Mouse (Mus musculus) MEL (cell line): ENCODE data around the gene Akap13. TPM values are rescaled to one million over a fixed set of nuclear protein-coding genes. Genes with fewer than 3 reads are reported as not detected.
A peak's percentile ranks its signal among the peaks of the same experiment; 100 is the strongest.

Experiments
- DNase-seq: peaks from one replicate; pipeline ENCODE4 v3.0.0; 2011; ENCODE audit warnings: low read depth, low spot score
- H3K27ac ChIP-seq: 2 replicates; pipeline ENCODE4 v1.5.1; 2012; ENCODE audit warnings: low read depth, mild to moderate bottlenecking, control low read depth, low read length, moderate library complexity; ENCODE audit not compliant: control insufficient read depth
- H3K27me3 ChIP-seq, 2 experiments: fragments of 150-350 bp in 1 of 2; sonication (generic) in 1 of 2; 2 replicates each; pipeline ENCODE4 v1.6.1; 2012; ENCODE audit warnings: low read length in 2 of 2, mild to moderate bottlenecking in 2 of 2, improper control_type of control experiment in 1 of 2, moderate library complexity in 1 of 2; ENCODE audit not compliant: insufficient read depth in 2 of 2, control insufficient read depth in 1 of 2
- H3K36me3 ChIP-seq, 2 experiments: 2 replicates each; pipeline ENCODE4 v1.6.1; 2012 to 2014; ENCODE audit warnings: low read length in 2 of 2, improper control_type of control experiment in 1 of 2, inconsistent platforms in 1 of 2, mild to moderate bottlenecking in 1 of 2; ENCODE audit not compliant: insufficient read depth in 2 of 2, control insufficient read depth in 1 of 2
- H3K4me1 ChIP-seq, 2 experiments: fragments of 150-350 bp in 1 of 2; sonication (generic) in 1 of 2; 2 replicates each; pipeline ENCODE4 v1.6.1; 2012; ENCODE audit warnings: low read length in 2 of 2, improper control_type of control experiment in 1 of 2, mild to moderate bottlenecking in 1 of 2; ENCODE audit not compliant: insufficient read depth in 2 of 2, control insufficient read depth in 1 of 2
- H3K4me3 ChIP-seq, 2 experiments: fragments of 150-350 bp in 1 of 2; sonication (generic) in 1 of 2; 2 replicates each; pipeline ENCODE4 v1.5.1; 2012; ENCODE audit warnings: low read depth in 2 of 2, low read length in 2 of 2, mild to moderate bottlenecking in 2 of 2, moderate library complexity in 2 of 2, control low read depth in 1 of 2, improper control_type of control experiment in 1 of 2; ENCODE audit not compliant: control insufficient read depth in 1 of 2, insufficient read depth in 1 of 2
- H3K79me2 ChIP-seq: 2 replicates; pipeline ENCODE4 v1.6.1; 2012; ENCODE audit warnings: mild to moderate bottlenecking, low read length, moderate library complexity; ENCODE audit not compliant: control insufficient read depth, poor library complexity, insufficient read depth
- H3K9ac ChIP-seq: 2 replicates; pipeline ENCODE4 v1.6.1; 2012; ENCODE audit warnings: low read depth, mild to moderate bottlenecking, control low read depth, low read length, moderate library complexity; ENCODE audit not compliant: control insufficient read depth, poor library complexity, severe bottlenecking
- H3K9me3 ChIP-seq: fragments of 150-350 bp; sonication (generic); replicated peaks from 2 replicates; pipeline ENCODE4 v1.6.1; 2012; ENCODE audit warnings: mild to moderate bottlenecking, low read length, improper control_type of control experiment, moderate library complexity; ENCODE audit not compliant: insufficient read depth
- BHLHE40 ChIP-seq: IDR thresholded peaks from 2 replicates; pipeline ENCODE4 v1.6.1; 2012; ENCODE audit warnings: low read depth, mild to moderate bottlenecking, inconsistent platforms, low read length, improper control_type of control experiment, borderline replicate concordance
- CHD1 ChIP-seq: IDR thresholded peaks from 2 replicates; pipeline ENCODE4 v1.6.1; 2012; ENCODE audit warnings: low read depth, mild to moderate bottlenecking, inconsistent platforms, low read length, improper control_type of control experiment
- CHD2 ChIP-seq: IDR thresholded peaks from 2 replicates; pipeline ENCODE4 v1.6.1; 2011; ENCODE audit warnings: low read length, improper control_type of control experiment
- CTCF ChIP-seq, 3 experiments: IDR thresholded peaks in 2 of 3; conservative IDR thresholded peaks in 1 of 3; 2 replicates each; pipeline ENCODE4 v1.5.1; 2011 to 2012; ENCODE audit warnings: low read length in 3 of 3, low read depth in 2 of 3, mild to moderate bottlenecking in 2 of 3, improper control_type of control experiment in 1 of 3, inconsistent platforms in 1 of 3, mixed read lengths in 1 of 3, moderate library complexity in 1 of 3; ENCODE audit not compliant: control insufficient read depth in 1 of 3, insufficient read depth in 1 of 3, poor library complexity in 1 of 3, severe bottlenecking in 1 of 3
- ELF1 ChIP-seq: IDR thresholded peaks from 2 replicates; pipeline ENCODE4 v1.6.1; 2014; ENCODE audit warnings: low read depth, mild to moderate bottlenecking, inconsistent platforms, low read length, improper control_type of control experiment, moderate library complexity
- ETS1 ChIP-seq: IDR thresholded peaks from 2 replicates; pipeline ENCODE4 v1.6.1; 2012; ENCODE audit warnings: low read depth, mild to moderate bottlenecking, inconsistent platforms, low read length, improper control_type of control experiment, moderate library complexity
- GABPA ChIP-seq: IDR thresholded peaks from 2 replicates; pipeline ENCODE4 v1.6.1; 2012; ENCODE audit warnings: low read depth, mild to moderate bottlenecking, inconsistent platforms, low read length, improper control_type of control experiment, moderate library complexity
- GATA1 ChIP-seq: IDR thresholded peaks from 2 replicates; pipeline ENCODE4 v1.6.1; 2011; ENCODE audit warnings: low read depth, low read length, improper control_type of control experiment
- KAT2A ChIP-seq: conservative IDR thresholded peaks from 2 replicates; pipeline ENCODE4 v1.6.1; 2012; ENCODE audit warnings: low read depth, low read length, improper control_type of control experiment, inconsistent platforms
- MAFK ChIP-seq: IDR thresholded peaks from 2 replicates; pipeline ENCODE4 v1.6.1; 2011; ENCODE audit warnings: low read depth, mild to moderate bottlenecking, low read length, improper control_type of control experiment, borderline replicate concordance
- MAX ChIP-seq: IDR thresholded peaks from 2 replicates; pipeline ENCODE4 v1.6.1; 2011; ENCODE audit warnings: low read length, improper control_type of control experiment
- MEF2A ChIP-seq: IDR thresholded peaks from 2 replicates; pipeline ENCODE4 v1.6.1; 2014; ENCODE audit warnings: low read depth, mild to moderate bottlenecking, inconsistent platforms, low read length, improper control_type of control experiment; ENCODE audit not compliant: poor library complexity, insufficient replicate concordance, severe bottlenecking; ENCODE audit errors: extremely low read depth
- MXI1 ChIP-seq: IDR thresholded peaks from 2 replicates; pipeline ENCODE4 v1.6.1; 2011; ENCODE audit warnings: mild to moderate bottlenecking, low read depth, low read length, improper control_type of control experiment
- MYB ChIP-seq: IDR thresholded peaks from 2 replicates; pipeline ENCODE4 v1.6.1; 2011; ENCODE audit warnings: mild to moderate bottlenecking, low read depth, low read length, improper control_type of control experiment
- NRF1 ChIP-seq: IDR thresholded peaks from 2 replicates; pipeline ENCODE4 v1.6.1; 2014; ENCODE audit warnings: low read depth, mild to moderate bottlenecking, inconsistent platforms, low read length, improper control_type of control experiment, moderate library complexity; ENCODE audit not compliant: poor library complexity, insufficient read depth, severe bottlenecking
- POLR2A ChIP-seq, 2 experiments: IDR thresholded peaks; 2 replicates each; pipeline ENCODE4 v1.6.1; 2011 to 2012; ENCODE audit warnings: low read length in 2 of 2, mild to moderate bottlenecking in 2 of 2, control low read depth in 1 of 2, improper control_type of control experiment in 1 of 2, low read depth in 1 of 2, moderate library complexity in 1 of 2; ENCODE audit not compliant: control insufficient read depth in 1 of 2, insufficient read depth in 1 of 2, poor library complexity in 1 of 2
- POLR2AphosphoS2 ChIP-seq: IDR thresholded peaks from 2 replicates; pipeline ENCODE4 v1.6.1; 2011; ENCODE audit warnings: low read length, improper control_type of control experiment
- RAD21 ChIP-seq: IDR thresholded peaks from 2 replicates; pipeline ENCODE4 v1.6.1; 2011; ENCODE audit warnings: mild to moderate bottlenecking, low read depth, low read length, improper control_type of control experiment
- SIN3A ChIP-seq: IDR thresholded peaks from 2 replicates; pipeline ENCODE4 v1.6.1; 2012; ENCODE audit warnings: low read length, improper control_type of control experiment, inconsistent platforms
- SMC3 ChIP-seq: IDR thresholded peaks from 2 replicates; pipeline ENCODE4 v1.6.1; 2011; ENCODE audit warnings: low read depth, low read length, improper control_type of control experiment
- USF1 ChIP-seq: IDR thresholded peaks from 2 replicates; pipeline ENCODE4 v1.6.1; 2014; ENCODE audit warnings: low read depth, mild to moderate bottlenecking, inconsistent platforms, low read length, improper control_type of control experiment, moderate library complexity
- USF2 ChIP-seq, 2 experiments: IDR thresholded peaks; 2 replicates each; pipeline ENCODE4 v1.6.1; 2011 to 2012; ENCODE audit warnings: improper control_type of control experiment in 2 of 2, low read length in 2 of 2, borderline replicate concordance in 1 of 2, inconsistent platforms in 1 of 2, low read depth in 1 of 2, mild to moderate bottlenecking in 1 of 2; ENCODE audit not compliant: insufficient read depth in 1 of 2
- ZC3H11A ChIP-seq: IDR thresholded peaks from 2 replicates; pipeline ENCODE4 v1.6.1; 2012; ENCODE audit warnings: low read depth, mild to moderate bottlenecking, inconsistent platforms, low read length, improper control_type of control experiment
- ZMIZ1 ChIP-seq: IDR thresholded peaks from 2 replicates; pipeline ENCODE4 v1.6.1; 2012; ENCODE audit warnings: low read depth, mild to moderate bottlenecking, inconsistent platforms, low read length, improper control_type of control experiment, moderate library complexity
- ZNF384 ChIP-seq: IDR thresholded peaks from 2 replicates; pipeline ENCODE4 v1.6.1; 2012; ENCODE audit warnings: low read depth, mild to moderate bottlenecking, inconsistent platforms, low read length, improper control_type of control experiment
- polyA plus RNA-seq, 2 experiments: library from polyadenylated mRNA; stranded (reverse) in 1 of 2; unstranded in 1 of 2; fragments of >175 nt in 1 of 2; fragments of >200 nt in 1 of 2; gene quantifications; 2 replicates each; pipeline versions ENCODE4 v1.2.1 to v1.2.4; 2012; ENCODE audit warnings: low replicate concordance in 2 of 2, low read depth in 1 of 2; ENCODE audit not compliant: insufficient read length in 2 of 2, insufficient read depth in 1 of 2, missing spikeins in 1 of 2
- total RNA-seq: library from RNA; depleted of rRNA; stranded (reverse); fragments of 300-350 nt; gene quantifications from 2 replicates; pipeline ENCODE4 v1.2.3, GENCODE M21; 2012

The Akap13 gene
- total and polyA plus RNA-seq, 3 experiments = 4.1 to 4.5 TPM; not detected in 1

DNA sequence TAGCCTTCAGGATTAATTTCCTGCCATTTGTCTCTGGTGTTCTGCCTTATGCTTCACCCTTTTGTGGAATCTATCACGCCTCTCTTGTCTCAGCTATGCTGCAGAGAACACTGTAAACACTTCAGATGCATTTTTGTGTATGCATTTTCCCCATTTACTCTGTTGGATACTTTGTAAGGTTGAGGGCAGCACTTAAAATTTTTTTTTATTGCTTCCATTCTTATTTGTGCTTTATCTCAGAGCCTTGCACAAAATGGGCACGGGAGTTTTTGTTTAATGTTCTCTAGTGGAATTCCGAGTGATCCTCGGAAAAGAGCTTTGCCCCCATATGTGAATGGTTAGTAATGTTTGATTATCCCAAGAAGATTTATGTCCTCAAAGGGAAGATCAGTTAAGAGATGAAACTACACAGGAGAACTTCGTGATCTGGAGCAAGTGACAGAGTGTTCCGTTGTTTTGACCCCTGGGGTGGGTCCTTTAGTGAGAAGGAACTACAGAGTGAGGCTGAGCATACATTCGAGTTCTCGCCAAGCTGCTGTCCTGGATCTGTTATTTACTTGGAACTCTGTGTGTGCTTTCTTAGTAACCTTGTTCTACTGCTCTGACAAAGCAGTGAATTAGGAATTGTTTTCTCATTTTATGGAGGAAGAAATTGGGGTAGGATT lies 97.8 kb downstream of the Akap13 start:
- H3K27ac ChIP-seq = no peak overlapping the region
- no peak overlapping the region for H3K4me3 ChIP-seq
- no peak for DNase-seq
- H3K79me2 ChIP-seq = no peaks in the 10 kb centered on the region
- no peaks in the 10 kb centered on the region for H3K4me1 ChIP-seq
- H3K27me3 ChIP-seq = no peaks in the 10 kb centered on the region
- no peaks in the 10 kb centered on the region for H3K36me3 ChIP-seq
- no peak overlapping the region for H3K9ac ChIP-seq
- H3K9me3 ChIP-seq = no peaks in the 10 kb centered on the region
- TF ChIP-seq ELF1 (no peak), ZMIZ1 (no peak), POLR2AphosphoS2 (no peak), MYB (no peak), MEF2A (no peak), CHD2 (no peak), GATA1 (no peak), BHLHE40 (no peak)

DNA sequence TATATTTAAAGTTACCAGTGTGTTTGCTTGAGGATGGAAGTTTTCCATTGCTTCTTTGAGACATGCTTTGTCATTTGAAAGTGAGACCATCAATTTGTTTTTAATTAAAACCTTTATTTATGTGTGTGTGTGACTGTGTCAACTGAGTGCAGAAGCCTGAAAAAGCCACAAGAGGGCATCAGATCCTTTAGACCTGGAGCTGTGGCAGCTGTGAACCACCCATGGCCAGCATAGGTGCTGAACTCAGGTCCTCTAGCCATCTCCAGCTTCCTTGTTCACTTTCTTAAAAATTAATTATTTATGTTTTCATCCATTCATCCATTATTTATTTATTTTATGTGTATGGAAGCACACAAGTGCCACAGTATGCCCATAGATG lies 98.3 kb downstream of the Akap13 start:
- Histone ChIP-seq H3K9me3 (no peaks in the 10 kb centered on the region), H3K4me1 (no peaks in the 10 kb centered on the region), H3K27ac (no peak overlapping the region)

DNA sequence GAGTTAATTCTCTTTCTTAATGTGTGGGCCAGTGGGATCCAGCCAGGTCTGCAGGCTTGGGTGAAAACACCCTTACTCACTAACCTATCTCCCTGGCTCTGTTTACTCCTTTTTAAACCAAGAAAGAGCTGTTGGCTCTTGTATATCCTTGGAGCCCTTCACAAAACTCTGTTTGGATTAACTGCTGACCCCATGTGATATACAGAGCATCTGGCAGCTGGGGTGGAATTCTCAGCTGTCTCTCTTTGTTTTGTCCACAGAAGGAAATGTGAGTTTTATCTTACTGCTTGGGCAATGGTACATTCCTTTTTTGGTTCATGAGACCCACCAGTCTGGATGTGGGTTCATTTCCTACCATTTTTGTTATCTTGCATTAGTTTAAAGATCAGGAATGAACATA lies 98.7 kb downstream of the Akap13 start:
- no peak overlapping the region for H3K4me3 ChIP-seq
- H3K27ac ChIP-seq = no peak overlapping the region
- H3K4me1 ChIP-seq = no peaks in the 10 kb centered on the region
- no peaks in the 10 kb centered on the region for H3K36me3 ChIP-seq
- H3K27me3 ChIP-seq = no peaks in the 10 kb centered on the region
- no peak overlapping the region for H3K9ac ChIP-seq
- TF ChIP-seq POLR2AphosphoS2 (no peak), MXI1 (no peak), GATA1 (no peak), POLR2A (IDR thresholded peaks at IDR 0.05; ENCODE audit: control insufficient read depth in 1 of 2, insufficient read depth in 1 of 2, low read depth in 1 of 2, low read length in 2 of 2, poor library complexity in 1 of 2) (no peak), CHD1 (no peak)
- no peaks in the 10 kb centered on the region for H3K9me3 ChIP-seq
- DNase-seq = no peak
- no peaks in the 10 kb centered on the region for H3K79me2 ChIP-seq

More for the DNA sequence above, 98.3 kb downstream of the Akap13 start:
- H3K79me2 ChIP-seq = no peaks in the 10 kb centered on the region
- no peak overlapping the region for H3K9ac ChIP-seq
- H3K4me3 ChIP-seq = no peak overlapping the region
- no peak for TF ChIP-seq MAX
- TF ChIP-seq NRF1 = no peak
- TF ChIP-seq USF1 = no peak
- no peak for TF ChIP-seq USF2 (IDR thresholded peaks at IDR 0.05; ENCODE audit: borderline replicate concordance in 1 of 2, insufficient read depth in 1 of 2, low read depth in 1 of 2, low read length in 2 of 2)
- TF ChIP-seq ELF1 = no peak
- TF ChIP-seq RAD21 = peak; percentile 64
- peak; percentile 25 for TF ChIP-seq ZC3H11A
- TF ChIP-seq ETS1 = no peak
- no peak for TF ChIP-seq BHLHE40
- no peak for TF ChIP-seq KAT2A
- TF ChIP-seq CTCF (IDR thresholded peaks at IDR 0.05 in 2 of 3, conservative IDR thresholded peaks at IDR 0.05 in 1 of 3; ENCODE audit: control insufficient read depth in 1 of 3, insufficient read depth in 1 of 3, low read depth in 2 of 3, low read length in 3 of 3, poor library complexity in 1 of 3, severe bottlenecking in 1 of 3) = peak; percentile 42 to 66 (median 54)
- TF ChIP-seq ZNF384 = no peak
- TF ChIP-seq MAFK = no peak
- peak; percentile 65 for TF ChIP-seq SMC3
- TF ChIP-seq SIN3A = no peak
- TF ChIP-seq GABPA = no peak
- no peaks in the 10 kb centered on the region for H3K27me3 ChIP-seq
- no peaks in the 10 kb centered on the region for H3K36me3 ChIP-seq
- peak; percentile 46 for DNase-seq
